Mouse (Mus musculus) lung, postnatal 0 days (tissue): ENCODE results near the gene Nudt2.

Experiments
- CTCF ChIP-seq: IDR thresholded peaks from 2 replicates; pipeline ENCODE4 v1.5.1; 2016; ENCODE audit warnings: antibody characterized with exemption, mild to moderate bottlenecking
- EP300 ChIP-seq: IDR thresholded peaks from 2 replicates; pipeline ENCODE4 v1.6.1; 2016; ENCODE audit warnings: antibody characterized with exemption, mild to moderate bottlenecking, control low read depth

GRCm38 (mm10) chr4:41470684-41471383, 5.9 kb downstream of the Nudt2 start:
- TF ChIP-seq EP300 (no peak), CTCF (no peak)
